Mouse (Mus musculus): ENCODE results near the gene Tex19.2. TPM values are rescaled to one million over a fixed set of nuclear protein-coding genes. Genes with fewer than 3 reads are reported as not detected.

Gene Tex19.2
- total RNA-seq, 2 experiments from 2014 or later, result not detected

Other genes starting within 250 kb of the Tex19.2 start
- 10 to 100 TPM; 14.3 to 14.4 TPM for gene Ccdc57, start 185.8 kb downstream of the Tex19.2 start, total RNA-seq (2021)
- 1 to 10 TPM; 6.9 to 8.6 TPM for gene Slc16a3, start 170.2 kb downstream of the Tex19.2 start, total RNA-seq (2021)
- gene Csnk1d, start 127.3 kb downstream of the Tex19.2 start, total RNA-seq (2021), result 100 to 1,000 TPM; 165 to 166 TPM
- under 1 TPM; 0.42 to 0.54 TPM for gene Cd7, start 79.3 kb downstream of the Tex19.2 start, total RNA-seq (2021)
- under 1 TPM; 0.48 TPM for gene Sectm1b, start 55.1 kb downstream of the Tex19.2 start, total RNA-seq (2021)
- under 1 TPM in 1 of 2 experiments, not detected in 1; 0.22 TPM for gene Sectm1a, start 37.5 kb downstream of the Tex19.2 start, total RNA-seq (2021)
- gene Tex19.1, start 27.5 kb upstream of the Tex19.2 start, total RNA-seq (2021), result not detected
- not detected for gene Uts2r, start 41.6 kb upstream of the Tex19.2 start, total RNA-seq (2021)
- gene Hexdc, start 85.8 kb upstream of the Tex19.2 start, total RNA-seq (2021), result 10 to 100 TPM; 21.9 to 22.5 TPM
- gene Ogfod3, start 86.0 kb upstream of the Tex19.2 start, total RNA-seq (2021), result 10 to 100 TPM; 23.6 to 26.0 TPM
- gene Cybc1, start 110.6 kb upstream of the Tex19.2 start, total RNA-seq (2021), result 10 to 100 TPM; 27.6 to 28.3 TPM
- 10 to 100 TPM; 28.4 to 36.2 TPM for gene Narf, start 118.6 kb upstream of the Tex19.2 start, total RNA-seq (2021)
- 10 to 100 TPM; 32.7 to 36.7 TPM for gene Foxk2, start 141.3 kb upstream of the Tex19.2 start, total RNA-seq (2021)
- gene Wdr45b, start 235.8 kb upstream of the Tex19.2 start, total RNA-seq (2021), result 10 to 100 TPM; 65.1 to 71.0 TPM